In the genomic region with DNA sequence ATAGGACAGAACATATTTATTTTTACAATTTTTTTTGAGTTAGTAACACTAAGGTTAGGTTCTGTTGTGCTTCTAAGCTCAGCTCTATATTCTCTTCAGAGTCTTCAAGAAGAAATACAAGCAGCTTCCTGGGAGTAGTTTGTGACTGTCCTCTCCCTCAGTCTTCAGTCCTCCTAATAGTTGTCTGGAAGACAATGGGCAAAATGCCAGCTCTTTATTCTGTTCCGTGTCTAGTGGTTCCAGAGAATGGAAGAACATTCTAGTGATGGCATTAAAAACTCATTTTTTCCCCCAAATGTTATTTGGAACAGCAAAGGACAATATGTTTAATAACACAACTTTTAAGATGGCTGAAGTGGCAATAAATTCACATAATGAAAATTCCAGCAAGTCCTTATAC, we compare ENCODE assay signal across 15 mouse cellular contexts.
DNase-seq lines count a peak whose midpoint lies in the region; ATAC-seq and TF ChIP-seq lines count a peak whose summit lies in the region.
"Had no signal": no experiment of that assay in that cellular context is flagged by ENCODE, and none has a peak within 500 bp of the region (broad histone marks: within the 10 kb centered on the region; RNA-seq: fewer than 3 reads in every experiment).

No protein-coding gene starts in this region.

- H3K27me3 ChIP-seq in forebrain, postnatal 0 days (ENCODE audit: insufficient read depth, low read length) = no peaks in the 10 kb centered on the region
- no peaks in the 10 kb centered on the region for H3K27me3 ChIP-seq in forebrain, embryonic 11.5 days (ENCODE audit: control insufficient read depth, insufficient read depth, low read length)
- no peaks in the 10 kb centered on the region for H3K27me3 ChIP-seq in limb, embryonic 13.5 days
- no peaks in the 10 kb centered on the region for H3K27me3 ChIP-seq in limb, embryonic 10.5 days (ENCODE audit: low read depth, poor library complexity, severe bottlenecking)
- no peaks in the 10 kb centered on the region for H3K27me3 ChIP-seq in embryonic facial prominence, embryonic 15.5 days
- H3K27me3 ChIP-seq in forebrain, embryonic 13.5 days = no peaks in the 10 kb centered on the region
- H3K27me3 ChIP-seq: embryonic facial prominence, embryonic 13.5 days; forebrain, embryonic 12.5 days; heart, embryonic 12.5 days; limb, embryonic 12.5 days had no signal

- no peak for ATAC-seq in forebrain, postnatal 0 days
- ATAC-seq in forebrain, embryonic 11.5 days (replicated peaks; ENCODE audit: low FRiP score) = no peak
- no peak for ATAC-seq in limb, embryonic 13.5 days (ENCODE audit: low FRiP score, low read depth)
- no peak for ATAC-seq in embryonic facial prominence, embryonic 15.5 days (ENCODE audit: insufficient number of reproducible peaks, low FRiP score, low TSS enrichment, low read depth)
- ATAC-seq in forebrain, embryonic 13.5 days = no peak

- no peaks in the 10 kb centered on the region for H3K36me3 ChIP-seq in forebrain, postnatal 0 days (ENCODE audit: insufficient read depth)
- H3K36me3 ChIP-seq in forebrain, embryonic 11.5 days (ENCODE audit: control insufficient read depth, insufficient read depth, low read length) = no peaks in the 10 kb centered on the region
- no peaks in the 10 kb centered on the region for H3K36me3 ChIP-seq in limb, embryonic 13.5 days
- no peaks in the 10 kb centered on the region for H3K36me3 ChIP-seq in limb, embryonic 10.5 days
- no peaks in the 10 kb centered on the region for H3K36me3 ChIP-seq in embryonic facial prominence, embryonic 15.5 days
- no peaks in the 10 kb centered on the region for H3K36me3 ChIP-seq in forebrain, embryonic 13.5 days (ENCODE audit: poor library complexity, severe bottlenecking)
- H3K36me3 ChIP-seq: embryonic facial prominence, embryonic 13.5 days; forebrain, embryonic 12.5 days; limb, embryonic 12.5 days had no signal

- WGBS in forebrain, postnatal 0 days = 11% methylated on average over 1 of the region's 1 CpGs
- 68% methylated on average over 1 of the region's 1 CpGs for WGBS in forebrain, embryonic 11.5 days
- WGBS in limb, embryonic 13.5 days = 36% methylated on average over 1 of the region's 1 CpGs
- WGBS in limb, embryonic 10.5 days = 98% methylated on average over 1 of the region's 1 CpGs
- 16% methylated on average over 1 of the region's 1 CpGs for WGBS in embryonic facial prominence, embryonic 15.5 days
- WGBS in forebrain, embryonic 13.5 days = 31% methylated on average over 1 of the region's 1 CpGs

- H3K4me2 ChIP-seq in forebrain, postnatal 0 days (ENCODE audit: low read depth) = no peak overlapping the region
- no peak overlapping the region for H3K4me2 ChIP-seq in forebrain, embryonic 11.5 days (ENCODE audit: low read depth, low read length, severe bottlenecking)
- H3K4me2 ChIP-seq in limb, embryonic 13.5 days (replicated peaks) = no peak overlapping the region
- no peak overlapping the region for H3K4me2 ChIP-seq in embryonic facial prominence, embryonic 15.5 days (replicated peaks)
- no peak overlapping the region for H3K4me2 ChIP-seq in forebrain, embryonic 13.5 days
- H3K4me2 ChIP-seq: embryonic facial prominence, embryonic 13.5 days; forebrain, embryonic 12.5 days; heart, embryonic 12.5 days; limb, embryonic 12.5 days had no signal

- H3K4me1 ChIP-seq in forebrain, postnatal 0 days (ENCODE audit: insufficient read depth) = peaks cover 6% of the 10 kb centered on the region; the same call in 1 of the 2 replicates
- no peaks in the 10 kb centered on the region for H3K4me1 ChIP-seq in forebrain, embryonic 11.5 days (replicated peaks; ENCODE audit: control insufficient read depth, insufficient read depth, low read length)
- peaks cover 42% of the 10 kb centered on the region for H3K4me1 ChIP-seq in limb, embryonic 13.5 days
- H3K4me1 ChIP-seq in limb, embryonic 10.5 days = peaks cover 36% of the 10 kb centered on the region
- peaks cover 35% of the 10 kb centered on the region for H3K4me1 ChIP-seq in embryonic facial prominence, embryonic 15.5 days
- peaks cover 23% of the 10 kb centered on the region for H3K4me1 ChIP-seq in forebrain, embryonic 13.5 days

- H3K27ac ChIP-seq in forebrain, postnatal 0 days (ENCODE audit: low read depth, low read length) = no peak overlapping the region
- no peak overlapping the region for H3K27ac ChIP-seq in forebrain, embryonic 11.5 days (ENCODE audit: low read depth, low read length)
- 0 out of 2 replicates have a peak overlapping the region, but pooled peaks have one; percentile 18 for H3K27ac ChIP-seq in limb, embryonic 13.5 days
- H3K27ac ChIP-seq in limb, embryonic 10.5 days = no peak overlapping the region
- 0 out of 2 replicates have a peak overlapping the region, but pooled peaks have one; percentile 28 for H3K27ac ChIP-seq in embryonic facial prominence, embryonic 15.5 days (replicated peaks)
- no peak overlapping the region for H3K27ac ChIP-seq in forebrain, embryonic 13.5 days
- H3K27ac ChIP-seq: embryonic facial prominence, embryonic 13.5 days; forebrain, embryonic 12.5 days; left cerebral cortex, adult 2 months had no signal

- peak; percentile 16 for DNase-seq in forebrain, postnatal 0 days
- DNase-seq in forebrain, embryonic 11.5 days (ENCODE audit: low spot score) = no peak
- DNase-seq in limb, embryonic 10.5 days (ENCODE audit: low spot score) = no peak
- DNase-seq in 3T3-L1 (ENCODE audit: low read depth, low spot score) = peak; percentile 22
- DNase-seq: cerebellum, adult 9-10 months; liver, postnatal 0 days; thymus, postnatal 36 days had no signal

- H3K9ac ChIP-seq in forebrain, postnatal 0 days = no peak overlapping the region
- H3K9ac ChIP-seq in forebrain, embryonic 11.5 days (ENCODE audit: low read length) = no peak overlapping the region
- H3K9ac ChIP-seq in limb, embryonic 13.5 days = no peak overlapping the region
- H3K9ac ChIP-seq in embryonic facial prominence, embryonic 15.5 days = no peak overlapping the region
- H3K9ac ChIP-seq in forebrain, embryonic 13.5 days = no peak overlapping the region
- H3K9ac ChIP-seq: embryonic facial prominence, embryonic 13.5 days; forebrain, embryonic 12.5 days; heart, embryonic 12.5 days; limb, embryonic 12.5 days; liver, postnatal 0 days had no signal

- H3K9me3 ChIP-seq in forebrain, postnatal 0 days (ENCODE audit: low read length) = no peaks in the 10 kb centered on the region
- no peaks in the 10 kb centered on the region for H3K9me3 ChIP-seq in forebrain, embryonic 11.5 days (ENCODE audit: control insufficient read depth, low read length)
- H3K9me3 ChIP-seq in limb, embryonic 13.5 days = no peaks in the 10 kb centered on the region
- H3K9me3 ChIP-seq in limb, embryonic 10.5 days (replicated peaks) = no peaks in the 10 kb centered on the region
- H3K9me3 ChIP-seq in embryonic facial prominence, embryonic 15.5 days (replicated peaks) = no peaks in the 10 kb centered on the region
- H3K9me3 ChIP-seq in forebrain, embryonic 13.5 days (replicated peaks) = no peaks in the 10 kb centered on the region
- H3K9me3 ChIP-seq: embryonic facial prominence, embryonic 13.5 days; forebrain, embryonic 12.5 days; heart, embryonic 12.5 days; limb, embryonic 12.5 days had no signal

- H3K4me3 ChIP-seq in forebrain, postnatal 0 days (ENCODE audit: low read depth, low read length) = no peak overlapping the region
- no peak overlapping the region for H3K4me3 ChIP-seq in forebrain, embryonic 11.5 days (ENCODE audit: low read depth, low read length)
- H3K4me3 ChIP-seq in limb, embryonic 13.5 days = no peak overlapping the region
- no peak overlapping the region for H3K4me3 ChIP-seq in limb, embryonic 10.5 days
- H3K4me3 ChIP-seq in embryonic facial prominence, embryonic 15.5 days (replicated peaks) = no peak overlapping the region
- H3K4me3 ChIP-seq in forebrain, embryonic 13.5 days = no peak overlapping the region
- H3K4me3 ChIP-seq: embryonic facial prominence, embryonic 13.5 days; forebrain, embryonic 12.5 days; heart, embryonic 12.5 days; left cerebral cortex, adult 2 months; limb, embryonic 12.5 days had no signal

- no peak for TF ChIP-seq CTCF in forebrain, postnatal 0 days (IDR thresholded peaks at IDR 0.05; ENCODE audit: low read depth)

Comparison
In these comparisons a context has a peak if more than half of its experiments do, and no peak if none do; other contexts are left out.
1. DNase-seq: peak in forebrain, postnatal 0 days (single experiment) and 3T3-L1 (single experiment); none in forebrain, embryonic 11.5 days (single experiment) and limb, embryonic 10.5 days (single experiment).
2. H3K27ac ChIP-seq: peak in limb, embryonic 13.5 days (single experiment) and embryonic facial prominence, embryonic 15.5 days (single experiment); none in forebrain, postnatal 0 days (single experiment), forebrain, embryonic 11.5 days (single experiment), limb, embryonic 10.5 days (single experiment) and forebrain, embryonic 13.5 days (single experiment).